11 mouse cellular contexts compared by ENCODE assay signal in genomic region chr4:135934708-135935500, GRCm38 (mm10). TPM values are rescaled to one million over a fixed set of nuclear protein-coding genes. Genes with fewer than 3 reads are reported as not detected.
DNase-seq lines count a peak whose midpoint lies in the region; ATAC-seq and TF ChIP-seq lines count a peak whose summit lies in the region.
"Had no signal": no experiment of that assay in that cellular context is flagged by ENCODE, and none has a peak within 500 bp of the region (broad histone marks: within the 10 kb centered on the region; RNA-seq: fewer than 3 reads in every experiment).

No protein-coding gene starts in this region.

- TF ChIP-seq CTCF in cortical plate, adult 2 months (IDR thresholded peaks at IDR 0.05; ENCODE audit: extremely low read depth, insufficient read depth, low read length) = no peak
- TF ChIP-seq CTCF in liver, embryonic 14.5 days (IDR thresholded peaks at IDR 0.05; ENCODE audit: low read depth) = no peak

- peaks cover 8% of the 10 kb centered on the region for H3K36me3 ChIP-seq in heart, embryonic 16.5 days (ENCODE audit: control insufficient read depth, insufficient read depth)
- peaks cover 8% of the 10 kb centered on the region for H3K36me3 ChIP-seq in liver, embryonic 14.5 days (replicated peaks; ENCODE audit: control insufficient read depth, insufficient read depth, low read depth)

- no peak for TF ChIP-seq POLR2A in cortical plate, adult 2 months (IDR thresholded peaks at IDR 0.05; ENCODE audit: extremely low read depth, insufficient read depth, low read length)

- 48% methylated on average over 12 of the region's 12 CpGs for WGBS in heart, embryonic 16.5 days
- WGBS in liver, embryonic 14.5 days (ENCODE audit: insufficient replicate concordance) = 13% methylated on average over 12 of the region's 12 CpGs

- H3K9ac ChIP-seq in heart, embryonic 16.5 days (ENCODE audit: low read length) = no peak overlapping the region; the same call in 1 of the 2 replicates
- no peak overlapping the region for H3K9ac ChIP-seq in liver, embryonic 14.5 days (replicated peaks)
- H3K9ac ChIP-seq: limb, embryonic 13.5 days had no signal

- H3K4me2 ChIP-seq in heart, embryonic 16.5 days (ENCODE audit: low read depth, low read length) = no peak overlapping the region
- H3K4me2 ChIP-seq in liver, embryonic 14.5 days (ENCODE audit: low read depth) = peak overlapping the region; percentile 28
- H3K4me2 ChIP-seq: limb, embryonic 13.5 days had no signal

- H3K4me3 ChIP-seq in heart, embryonic 16.5 days (ENCODE audit: low read length) = no peak overlapping the region
- no peak overlapping the region for H3K4me3 ChIP-seq in cortical plate, adult 2 months (ENCODE audit: insufficient read depth, low read length)
- no peak overlapping the region for H3K4me3 ChIP-seq in liver, embryonic 14.5 days (ENCODE audit: insufficient read depth in 1 of 2, low read depth in 2 of 2, low read length in 2 of 2)
- H3K4me3 ChIP-seq: limb, embryonic 13.5 days had no signal

- no peaks in the 10 kb centered on the region for H3K9me3 ChIP-seq in heart, embryonic 16.5 days (replicated peaks; ENCODE audit: control insufficient read depth, low read length)
- no peaks in the 10 kb centered on the region for H3K9me3 ChIP-seq in liver, embryonic 14.5 days (ENCODE audit: control insufficient read depth, low read length)
- H3K9me3 ChIP-seq: limb, embryonic 13.5 days had no signal

- peak overlapping the region; percentile 63 for H3K27ac ChIP-seq in heart, embryonic 16.5 days (ENCODE audit: low read length)
- H3K27ac ChIP-seq in cortical plate, adult 2 months (ENCODE audit: insufficient read depth, low read length) = 0 out of 2 replicates have a peak overlapping the region, but pooled peaks have one; percentile 19
- H3K27ac ChIP-seq in liver, embryonic 14.5 days = peak overlapping the region; percentile 41
- H3K27ac ChIP-seq: limb, embryonic 13.5 days; macrophage had no signal

- H3K4me1 ChIP-seq in heart, embryonic 16.5 days (ENCODE audit: control insufficient read depth, insufficient read depth, low read length) = no peaks in the 10 kb centered on the region
- no peaks in the 10 kb centered on the region for H3K4me1 ChIP-seq in cortical plate, adult 2 months (ENCODE audit: control insufficient read depth, insufficient read depth, low read length)
- H3K4me1 ChIP-seq in liver, embryonic 14.5 days (replicated peaks; ENCODE audit: control insufficient read depth in 2 of 2, insufficient read depth in 2 of 2, low read length in 1 of 2) = peaks cover 11 to 36% of the 10 kb centered on the region in 2 experiments; a peak in 3 of 4 replicates
- H3K4me1 ChIP-seq: limb, embryonic 13.5 days had no signal

- no peak for ATAC-seq in heart, embryonic 16.5 days (replicated peaks; ENCODE audit: extremely low read depth, insufficient read depth, low FRiP score)
- peak; percentile 62; the same call in 1 of the 2 replicates for ATAC-seq in liver, embryonic 14.5 days (ENCODE audit: insufficient read depth)

- TF ChIP-seq EP300 in liver, embryonic 14.5 days (IDR thresholded peaks at IDR 0.05; ENCODE audit: low read depth) = peak; percentile 23; the same call in 1 of the 2 replicates

- no peaks in the 10 kb centered on the region for H3K27me3 ChIP-seq in heart, embryonic 16.5 days (ENCODE audit: control insufficient read depth, insufficient read depth, low read length)
- H3K27me3 ChIP-seq in liver, embryonic 14.5 days (ENCODE audit: control insufficient read depth, insufficient read depth, low read length) = no peaks in the 10 kb centered on the region
- H3K27me3 ChIP-seq: limb, embryonic 13.5 days had no signal

- no peak for DNase-seq in heart, adult 9 months (ENCODE audit: low spot score in 2 of 2)
- peak; percentile 73 for DNase-seq in Muller cell, postnatal 12 days (ENCODE audit: inconsistent ontology term)
- no peak for DNase-seq in liver, embryonic 14.5 days (ENCODE audit: low read depth in 3 of 3, low spot score in 3 of 3)
- no peak for DNase-seq in kidney, adult 9 months
- DNase-seq in adrenal gland, postnatal 36 days = no peak
- DNase-seq: cerebellum, adult 9-10 months; thymus, postnatal 4 days had no signal

RNA-seq across cellular contexts. Expression of gene Hmgcl, which starts 11.3 kb away (rescaled TPM):
- polyA plus RNA-seq in heart, embryonic 16.5 days (2015; fragmentation: Nextera tagmentation; extraction: Ambion mirVana) = 94.3 and 99.6 TPM in 2 replicates
- 46.4 and 50.5 TPM in 2 replicates for polyA plus RNA-seq in cortical plate, adult 2 months (2012; rRNA removed)
- polyA plus RNA-seq in liver, embryonic 14.5 days (2012; rRNA removed) = 28.9 and 43.4 TPM in 2 replicates
- polyA plus RNA-seq in liver, embryonic 14.5 days (2014; fragmentation: Nextera tagmentation; extraction: Ambion mirVana) = 71.9 and 76.5 TPM in 2 replicates
- total RNA-seq in adrenal gland, postnatal 36 days (2021) = 10 to 100 TPM; 56.1 to 62.6 TPM

RNA-seq across cellular contexts. Expression of gene Fuca1, which starts 14.4 kb away (rescaled TPM):
- 50.7 and 52.8 TPM in 2 replicates for polyA plus RNA-seq in heart, embryonic 16.5 days (2015; fragmentation: Nextera tagmentation; extraction: Ambion mirVana)
- 36.9 and 37.8 TPM in 2 replicates for polyA plus RNA-seq in cortical plate, adult 2 months (2012; rRNA removed)
- 8.8 and 12.0 TPM in 2 replicates for polyA plus RNA-seq in liver, embryonic 14.5 days (2012; rRNA removed)
- 19.0 and 23.6 TPM in 2 replicates for polyA plus RNA-seq in liver, embryonic 14.5 days (2014; fragmentation: Nextera tagmentation; extraction: Ambion mirVana)
- 10 to 100 TPM; 84.1 to 87.4 TPM for total RNA-seq in adrenal gland, postnatal 36 days (2021)

RNA-seq across cellular contexts. Expression of gene Gale, which starts 28.6 kb away (rescaled TPM):
- 24.4 and 24.5 TPM in 2 replicates for polyA plus RNA-seq in heart, embryonic 16.5 days (2015; fragmentation: Nextera tagmentation; extraction: Ambion mirVana)
- polyA plus RNA-seq in cortical plate, adult 2 months (2012; rRNA removed) = 35.9 and 38.9 TPM in 2 replicates
- polyA plus RNA-seq in liver, embryonic 14.5 days (2012; rRNA removed) = 20.5 and 22.8 TPM in 2 replicates
- 32.6 and 38.0 TPM in 2 replicates for polyA plus RNA-seq in liver, embryonic 14.5 days (2014; fragmentation: Nextera tagmentation; extraction: Ambion mirVana)
- 10 to 100 TPM; 13.5 to 24.0 TPM for total RNA-seq in adrenal gland, postnatal 36 days (2021)

RNA-seq across cellular contexts. Expression of gene Lypla2, which starts 37.5 kb away (rescaled TPM):
- 73.2 and 77.3 TPM in 2 replicates for polyA plus RNA-seq in heart, embryonic 16.5 days (2015; fragmentation: Nextera tagmentation; extraction: Ambion mirVana)
- polyA plus RNA-seq in cortical plate, adult 2 months (2012; rRNA removed) = 98.6 and 108 TPM in 2 replicates
- polyA plus RNA-seq in liver, embryonic 14.5 days (2012; rRNA removed) = 26.5 and 29.2 TPM in 2 replicates
- polyA plus RNA-seq in liver, embryonic 14.5 days (2014; fragmentation: Nextera tagmentation; extraction: Ambion mirVana) = 30.6 and 36.8 TPM in 2 replicates
- 10 to 100 TPM; 68.0 to 77.0 TPM for total RNA-seq in adrenal gland, postnatal 36 days (2021)

RNA-seq across cellular contexts. Expression of gene Cnr2, which starts 39.7 kb away (rescaled TPM):
- 0.71 and 0.80 TPM in 2 replicates for polyA plus RNA-seq in heart, embryonic 16.5 days (2015; fragmentation: Nextera tagmentation; extraction: Ambion mirVana)
- polyA plus RNA-seq in cortical plate, adult 2 months (2012; rRNA removed) = 0.11 and 0.15 TPM in 2 replicates
- 1.6 and 2.1 TPM in 2 replicates for polyA plus RNA-seq in liver, embryonic 14.5 days (2012; rRNA removed)
- 2.3 and 2.5 TPM in 2 replicates for polyA plus RNA-seq in liver, embryonic 14.5 days (2014; fragmentation: Nextera tagmentation; extraction: Ambion mirVana)
- total RNA-seq in adrenal gland, postnatal 36 days (2021) = 1 to 10 TPM; 1.3 to 1.6 TPM
